Mouse (Mus musculus): Measurements from ENCODE around the gene Ccser2.

Ccser2 gene

GRCm38 (mm10) chr14:36952142-36952541 is 16.4 kb downstream of the Ccser2 start:
- ATAC-seq (ENCODE audit: insufficient number of reproducible peaks, low FRiP score, low TSS enrichment) = peak; percentile 54; the same call in 1 of the 2 replicates

GRCm38 (mm10) chr14:36942716-36943115 is 25.9 kb downstream of the Ccser2 start:
- no peak for ATAC-seq (ENCODE audit: insufficient number of reproducible peaks, low FRiP score, low TSS enrichment)

- ATAC-seq (ENCODE audit: insufficient number of reproducible peaks, low FRiP score, low TSS enrichment) = no peak
These were observed 30.6 kb downstream of the Ccser2 start for GRCm38 (mm10) chr14:36937941-36938340.

GRCm38 (mm10) chr14:36937080-36937878 is 31.3 kb downstream of the Ccser2 start:
- ATAC-seq (ENCODE audit: insufficient number of reproducible peaks, low FRiP score, low TSS enrichment) = 0 out of 2 replicates have a peak, but pooled peaks have one; percentile 33

- ATAC-seq (ENCODE audit: insufficient number of reproducible peaks, low FRiP score, low TSS enrichment) = no peak
These were observed 35.8 kb downstream of the Ccser2 start for GRCm38 (mm10) chr14:36932638-36933382.

- no peak for ATAC-seq (ENCODE audit: insufficient number of reproducible peaks, low FRiP score, low TSS enrichment)
These were observed 36.5 kb downstream of the Ccser2 start for GRCm38 (mm10) chr14:36932038-36932437.

GRCm38 (mm10) chr14:36923383-36923782 is 45.2 kb downstream of the Ccser2 start:
- ATAC-seq (ENCODE audit: insufficient number of reproducible peaks, low FRiP score, low TSS enrichment) = no peak

- ATAC-seq (ENCODE audit: insufficient number of reproducible peaks, low FRiP score, low TSS enrichment) = no peak
These were observed 47.1 kb downstream of the Ccser2 start for GRCm38 (mm10) chr14:36921346-36922049.

GRCm38 (mm10) chr14:36919886-36920285 is 48.7 kb downstream of the Ccser2 start:
- ATAC-seq (ENCODE audit: insufficient number of reproducible peaks, low FRiP score, low TSS enrichment) = no peak

- ATAC-seq (ENCODE audit: insufficient number of reproducible peaks, low FRiP score, low TSS enrichment) = peak; percentile 94
These were observed 49.4 kb downstream of the Ccser2 start for GRCm38 (mm10) chr14:36919146-36919545.

- no peak for ATAC-seq (ENCODE audit: insufficient number of reproducible peaks, low FRiP score, low TSS enrichment)
These were observed 53.4 kb downstream of the Ccser2 start for GRCm38 (mm10) chr14:36915203-36915602.

- ATAC-seq (ENCODE audit: insufficient number of reproducible peaks, low FRiP score, low TSS enrichment) = no peak
These were observed 54.0 kb downstream of the Ccser2 start for GRCm38 (mm10) chr14:36914473-36915005.

- no peak for ATAC-seq (ENCODE audit: insufficient number of reproducible peaks, low FRiP score, low TSS enrichment)
These were observed 56.8 kb downstream of the Ccser2 start for GRCm38 (mm10) chr14:36911738-36912137.

GRCm38 (mm10) chr14:36905809-36906522 is 62.6 kb downstream of the Ccser2 start:
- no peak for ATAC-seq (ENCODE audit: insufficient number of reproducible peaks, low FRiP score, low TSS enrichment)

- no peak for ATAC-seq (ENCODE audit: insufficient number of reproducible peaks, low FRiP score, low TSS enrichment)
These were observed 64.4 kb downstream of the Ccser2 start for GRCm38 (mm10) chr14:36904206-36904605.

- ATAC-seq (ENCODE audit: insufficient number of reproducible peaks, low FRiP score, low TSS enrichment) = no peak
These were observed 67.7 kb downstream of the Ccser2 start for GRCm38 (mm10) chr14:36900883-36901282.

GRCm38 (mm10) chr14:36894701-36895100 is 73.9 kb downstream of the Ccser2 start:
- no peak for ATAC-seq (ENCODE audit: insufficient number of reproducible peaks, low FRiP score, low TSS enrichment)

- ATAC-seq (ENCODE audit: insufficient number of reproducible peaks, low FRiP score, low TSS enrichment) = no peak
These were observed 75.7 kb downstream of the Ccser2 start for GRCm38 (mm10) chr14:36892762-36893358.

GRCm38 (mm10) chr14:36890130-36890529 is 78.4 kb downstream of the Ccser2 start:
- ATAC-seq (ENCODE audit: insufficient number of reproducible peaks, low FRiP score, low TSS enrichment) = no peak; the same call in 1 of the 2 replicates

- ATAC-seq (ENCODE audit: insufficient number of reproducible peaks, low FRiP score, low TSS enrichment) = no peak
These were observed 82.9 kb downstream of the Ccser2 start for GRCm38 (mm10) chr14:36885680-36886079.
